Mouse (Mus musculus) ovary, adult 10 weeks (tissue): ENCODE data around the gene Dock6. TPM values are rescaled to one million over a fixed set of nuclear protein-coding genes. Genes with fewer than 3 reads are reported as not detected.

ENCODE experiments used
- polyA plus RNA-seq: library from polyadenylated mRNA; stranded (reverse); fragments of 350-450 nt; fragmentation: Illumina TruSeq; extraction: RNeasy Lipid Tissue Mini Kit (QIAGEN cat#74804); gene quantifications from one replicate; pipeline ENCODE4 v1.2.3, GENCODE M21; 2014

The Dock6 gene
- polyA plus RNA-seq = 3.3 TPM

DNA sequence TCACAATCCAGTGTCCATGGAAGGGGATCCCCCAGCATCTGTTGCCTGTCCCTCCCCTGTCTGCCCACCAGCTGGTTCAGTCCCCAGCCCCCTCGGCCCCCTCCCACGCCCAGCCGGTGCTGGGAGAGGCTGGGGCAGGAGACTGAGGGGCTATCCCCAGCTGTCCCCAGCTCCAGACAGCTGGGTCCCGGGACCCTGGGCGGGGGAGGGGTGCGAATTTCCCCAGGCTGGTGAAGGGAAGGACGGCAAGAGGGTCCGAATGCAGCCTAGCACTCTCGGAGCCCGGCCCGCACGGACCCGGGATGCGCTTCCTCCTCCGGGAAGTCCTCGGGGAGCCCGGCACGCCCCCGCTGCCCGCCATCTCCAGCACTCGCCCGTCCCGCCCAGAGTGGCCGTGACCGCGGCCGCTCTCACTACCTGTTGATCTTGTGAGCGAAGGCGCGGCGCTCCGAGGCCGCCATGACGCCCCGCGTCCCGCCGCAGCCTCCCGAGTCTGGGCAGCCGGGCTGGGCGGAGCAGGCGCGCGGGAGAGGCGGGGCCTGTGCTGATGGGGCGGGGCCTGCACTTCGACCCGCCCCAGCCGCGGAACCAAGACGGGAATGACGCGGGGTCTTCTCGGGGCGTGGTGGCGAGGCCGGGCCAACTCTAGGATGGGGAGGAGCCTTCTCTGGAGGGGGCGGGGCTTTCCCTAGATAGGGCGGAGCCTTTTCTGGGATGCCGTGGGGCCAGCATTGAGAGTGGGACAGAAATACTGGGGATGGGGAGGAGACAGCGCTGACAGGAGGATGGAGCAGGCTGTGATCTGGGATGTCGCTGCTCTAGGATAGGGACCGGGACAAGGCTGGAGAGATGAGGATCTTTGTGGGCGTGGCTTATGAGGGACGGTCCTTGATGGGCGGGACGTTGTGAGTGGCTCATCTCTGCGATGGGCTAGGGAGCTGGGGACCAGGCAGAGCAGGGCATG is at the start of gene Dock6:
TSS of gene Dock6 (minus strand) at position 508 of the 964 bp plus-strand sequence.

DNA sequence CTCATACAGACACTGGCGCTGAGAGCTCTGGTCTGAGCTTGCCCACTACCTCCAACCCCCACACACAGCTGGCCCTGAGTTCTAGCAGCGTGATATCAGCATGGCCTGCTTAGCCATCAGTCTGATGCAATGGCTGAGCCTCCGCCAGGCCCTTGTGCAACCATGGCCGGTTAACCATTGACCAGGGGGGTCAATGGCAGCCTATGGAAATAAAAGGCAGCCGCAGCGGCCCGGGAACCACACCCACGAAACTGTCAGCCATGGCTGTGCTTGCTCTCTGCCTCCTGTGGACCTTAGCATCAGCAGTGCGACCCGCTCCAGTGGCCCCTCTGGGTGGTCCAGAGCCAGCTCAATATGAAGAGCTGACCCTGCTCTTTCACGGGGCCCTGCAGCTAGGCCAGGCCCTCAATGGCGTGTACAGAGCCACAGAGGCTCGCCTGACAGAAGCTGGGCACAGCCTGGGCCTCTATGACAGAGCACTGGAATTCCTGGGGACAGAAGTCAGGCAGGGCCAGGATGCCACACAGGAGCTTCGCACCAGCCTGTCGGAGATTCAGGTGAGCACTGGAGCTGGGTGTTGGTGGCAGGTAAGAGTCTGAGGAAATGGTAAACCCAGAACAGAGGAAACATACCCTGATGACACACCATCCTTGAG is 17.1 kb downstream of the Dock6 start, which contains the start of gene Angptl8:
TSS of gene Angptl8 (plus strand) at position 253 of the 655 bp plus-strand sequence.

DNA sequence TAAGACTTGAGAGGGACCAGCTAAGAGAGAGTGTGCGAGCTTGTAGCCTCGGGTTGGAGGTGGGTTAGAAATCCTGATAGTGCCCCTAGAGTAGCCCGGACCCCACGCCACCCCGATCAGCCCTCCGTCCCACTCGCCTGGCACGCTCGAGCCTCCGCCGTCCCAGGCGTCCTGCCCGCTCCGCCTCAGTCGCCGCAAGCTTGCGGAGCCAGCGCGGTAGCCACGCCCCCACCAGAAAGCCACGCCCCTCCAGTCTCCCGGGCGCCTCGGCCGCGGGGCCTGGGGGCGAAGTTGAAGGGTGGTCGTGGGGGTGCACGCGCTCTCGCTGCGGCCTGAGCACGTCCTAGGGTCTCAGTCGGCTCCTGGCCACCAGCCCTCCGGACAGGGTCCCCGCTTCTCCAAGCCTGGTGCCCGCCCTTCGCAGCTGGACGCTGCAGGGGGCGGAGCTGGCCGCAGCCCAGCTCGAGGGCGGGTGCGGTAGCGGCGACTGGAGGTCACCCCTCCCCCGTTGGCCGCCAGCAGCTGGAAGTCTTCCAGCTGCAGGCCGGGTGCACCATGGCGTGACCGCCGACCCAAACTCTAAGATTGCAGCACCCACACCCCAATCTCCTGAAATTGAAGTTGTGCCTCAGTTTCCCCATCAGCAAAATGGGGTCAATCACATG is 54.0 kb downstream of the Dock6 start, which contains the start of gene Kank2:
TSS of gene Kank2 (minus strand) at position 400 of the 665 bp plus-strand sequence.

DNA sequence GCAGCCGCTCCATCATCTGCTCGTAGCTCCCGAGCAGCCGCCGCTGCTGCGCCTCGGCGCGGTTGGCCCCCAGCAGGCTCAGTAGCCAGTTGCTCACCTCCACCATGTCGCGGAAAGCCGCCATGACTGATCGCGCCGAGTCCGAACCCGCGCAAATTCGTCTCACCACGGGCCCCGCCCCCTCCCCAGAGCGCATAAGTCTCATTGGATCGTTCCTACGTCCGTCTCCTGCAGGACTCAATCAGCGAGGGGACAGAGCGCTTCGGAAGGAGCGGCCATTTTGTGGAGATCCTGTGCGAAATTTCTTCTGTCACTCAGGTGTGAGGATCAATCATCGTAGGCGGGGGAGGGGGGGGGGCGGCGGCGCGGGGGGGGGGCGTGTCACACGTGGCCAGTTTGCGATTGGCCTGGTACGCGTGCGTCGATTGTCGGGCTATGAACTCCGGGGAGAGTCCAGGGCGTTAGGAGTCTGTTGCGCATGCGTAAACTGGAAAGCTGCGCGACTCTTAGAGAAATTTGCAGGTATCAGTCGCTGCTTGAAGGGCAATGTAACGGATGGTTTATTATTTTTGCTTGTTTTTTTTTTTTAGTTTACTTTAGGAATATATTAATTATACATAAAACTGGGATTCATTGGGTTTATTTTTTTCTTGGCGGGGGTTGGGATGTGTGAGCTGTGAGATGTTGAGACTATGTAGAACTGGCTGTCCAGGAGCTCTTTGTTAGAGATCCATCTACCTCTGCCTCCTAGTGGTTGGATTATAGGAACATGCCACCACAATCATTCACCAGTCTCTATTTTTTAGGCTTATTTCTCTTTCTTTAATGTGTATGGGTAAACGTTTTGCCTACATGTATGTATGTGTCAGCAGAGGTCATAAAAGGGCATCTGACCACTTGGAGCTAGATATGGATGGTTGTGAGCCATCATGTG is 92.0 kb downstream of the Dock6 start, which contains the start of gene Spc24:
TSS of gene Spc24 (minus strand) at position 149 of the 934 bp plus-strand sequence.

Other genes starting within 250 kb of the Dock6 start
- gene Smarca4, start 236.5 kb downstream of the Dock6 start, polyA plus RNA-seq = 6.6 TPM
- 21.2 TPM for gene Ldlr, start 129.2 kb downstream of the Dock6 start, polyA plus RNA-seq
- 5.9 TPM for gene Spc24, start 92.3 kb downstream of the Dock6 start, polyA plus RNA-seq
- 32.1 TPM for gene Kank2, start 53.9 kb downstream of the Dock6 start, polyA plus RNA-seq
- gene Angptl8, start 17.1 kb downstream of the Dock6 start, polyA plus RNA-seq = not detected
- 4.4 TPM for gene Rab3d, start 65.6 kb upstream of the Dock6 start, polyA plus RNA-seq
- gene Ccdc159, start 74.8 kb upstream of the Dock6 start, polyA plus RNA-seq = 0.43 TPM
- gene Tmem205, start 74.9 kb upstream of the Dock6 start, polyA plus RNA-seq = 0.46 TPM
- gene Plppr2, start 84.4 kb upstream of the Dock6 start, polyA plus RNA-seq = 0.40 TPM
- 4.3 TPM for gene Swsap1, start 103.1 kb upstream of the Dock6 start, polyA plus RNA-seq
- not detected for gene Epor, start 110.9 kb upstream of the Dock6 start, polyA plus RNA-seq
- gene Rgl3, start 136.8 kb upstream of the Dock6 start, polyA plus RNA-seq = 0.26 TPM
- 0.77 TPM for gene Ccdc151, start 150.0 kb upstream of the Dock6 start, polyA plus RNA-seq
- 7.8 TPM for gene Prkcsh, start 150.2 kb upstream of the Dock6 start, polyA plus RNA-seq
- 0.29 TPM for gene Elavl3, start 199.4 kb upstream of the Dock6 start, polyA plus RNA-seq
- gene Gm49318, start 218.6 kb upstream of the Dock6 start, polyA plus RNA-seq = not detected
- not detected for gene Zfp653, start 218.7 kb upstream of the Dock6 start, polyA plus RNA-seq
- gene Ecsit, start 232.8 kb upstream of the Dock6 start, polyA plus RNA-seq = 2.0 TPM
- 270 TPM for gene Cnn1, start 246.6 kb upstream of the Dock6 start, polyA plus RNA-seq